Mouse (Mus musculus) hindbrain, embryonic 15.5 days (tissue): ENCODE data around the gene Ly6f. TPM values are rescaled to one million over a fixed set of nuclear protein-coding genes. Genes with fewer than 3 reads are reported as not detected.

Source experiments
- polyA plus RNA-seq: library from polyadenylated mRNA; unstranded; fragments of >200 nt; fragmentation: Nextera tagmentation; extraction: Ambion mirVana; gene quantifications from 2 replicates; pipeline ENCODE4 v1.2.1, GENCODE M21; 2015

The Ly6f gene
- polyA plus RNA-seq, 1 experiment from 2014 or later: not detected

Other genes starting within 250 kb of the Ly6f start
- 8.0 and 8.5 TPM in 2 replicates for gene Ly6c1, start 219.6 kb upstream of the Ly6f start, polyA plus RNA-seq
- 0.40 and 1.2 TPM in 2 replicates for gene Ly6c2, start 156.5 kb upstream of the Ly6f start, polyA plus RNA-seq
- not detected in 2 replicates for gene Ly6g, start 113.2 kb upstream of the Ly6f start, polyA plus RNA-seq
- gene BC025446, start 52.0 kb upstream of the Ly6f start, polyA plus RNA-seq: not detected in 2 replicates